Mouse (Mus musculus) yolk sac, embryonic 10.5 days (tissue): ENCODE results near the gene Olfr943.

Experiments
- DNase-seq: peaks from one replicate; pipeline ENCODE4 v3.0.0-alpha.2; 2017; ENCODE audit warnings: low spot score

Olfr943 gene

DNA sequence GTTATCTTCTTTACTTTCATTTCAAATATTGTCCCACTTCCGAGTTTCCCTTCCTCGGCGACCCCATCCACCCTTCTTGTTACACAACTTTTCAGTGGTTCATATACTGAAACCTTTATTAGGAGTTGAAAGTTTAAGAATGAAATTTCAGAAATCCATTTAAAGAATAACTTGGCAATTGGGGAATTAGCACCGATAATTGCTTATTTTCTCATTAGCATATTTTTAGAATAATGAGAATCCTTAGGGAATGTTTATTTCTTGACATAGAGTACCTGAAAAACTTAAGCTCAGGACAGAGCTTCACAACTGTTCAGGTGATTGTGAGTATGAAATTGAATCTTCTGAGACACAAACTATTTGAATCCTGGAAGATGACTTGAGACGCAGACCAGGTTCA is at the start of gene Olfr943:
Gene Olfr943, plus strand, starts transcription at position 301 of the 400 bp plus-strand sequence.
- no peak for DNase-seq

DNA sequence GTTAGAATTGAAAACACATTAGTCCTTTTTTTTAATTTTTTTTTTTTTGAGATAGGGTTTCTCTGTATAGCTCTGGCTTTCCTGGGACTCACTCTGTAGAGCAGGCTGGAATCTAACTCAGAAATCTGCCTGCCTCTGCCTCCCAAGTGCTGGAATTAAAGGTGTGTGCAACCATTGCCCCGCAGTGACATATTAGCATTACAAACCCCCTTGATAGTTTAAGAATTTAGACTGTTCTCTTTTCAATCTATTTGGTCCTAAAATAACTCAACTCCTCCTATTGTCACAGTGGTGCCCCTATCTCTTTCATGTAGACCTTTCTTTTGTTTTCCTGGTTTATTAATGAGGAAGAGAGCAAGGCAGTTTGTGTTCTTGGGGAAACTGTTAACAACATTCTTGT is 38.8 kb upstream of the Olfr943 start:
- no peak for DNase-seq

DNA sequence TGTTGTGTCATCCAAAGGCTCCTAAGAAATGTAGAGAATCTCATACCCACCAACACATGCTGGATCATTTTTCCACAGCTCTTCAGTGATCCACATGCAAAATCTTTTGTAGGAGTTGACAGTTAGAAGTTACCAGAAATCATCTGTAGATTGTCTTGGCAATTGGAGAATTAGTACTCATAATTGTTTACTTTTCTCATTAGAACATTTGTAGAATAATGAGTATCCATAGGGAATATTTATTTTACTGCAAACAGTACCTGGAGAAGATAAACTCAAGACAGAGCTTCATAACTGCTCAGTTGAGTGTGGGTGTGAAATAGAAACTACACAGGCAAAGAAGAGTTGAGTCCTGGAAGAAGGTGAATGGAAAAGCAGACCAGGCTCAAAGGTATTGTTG is 38.3 kb upstream of the Olfr943 start, which contains the start of gene Olfr27:
Gene Olfr27, plus strand, starts transcription at position 301 of the 400 bp plus-strand sequence.
- DNase-seq = no peak

DNA sequence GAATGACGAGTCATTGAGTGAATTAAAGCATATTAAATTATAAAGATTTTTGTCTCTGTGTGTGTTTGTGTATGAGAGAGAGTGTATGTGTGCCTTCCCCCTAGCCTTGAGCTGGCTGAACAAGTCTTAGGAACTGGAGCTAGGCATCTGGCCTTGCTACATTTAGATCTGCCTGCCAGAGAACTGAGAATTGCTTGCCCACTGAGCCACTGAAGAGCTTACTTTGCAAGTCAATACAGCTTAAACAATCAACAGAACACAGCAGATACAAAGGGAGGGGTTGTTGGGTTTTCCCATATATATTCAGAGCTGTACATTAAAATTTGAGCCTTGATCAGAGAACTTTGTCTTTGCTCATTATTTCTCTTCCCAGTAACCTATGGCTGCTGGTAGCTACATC is 13.7 kb upstream of the Olfr943 start:
- DNase-seq = no peak

GRCm38 (mm10) chr9:39201620-39202019 is 35.5 kb downstream of the Olfr943 start, which contains the start of gene Olfr944:
Gene Olfr944, plus strand, starts transcription at chr9:39201920.
- DNase-seq = no peak
